Comparison of ENCODE assay signal across 8 mouse cellular contexts in genomic region chr1:66321631-66322142, GRCm38 (mm10).
A peak's percentile ranks its signal among the peaks of the same experiment; 100 is the strongest.
DNase-seq lines count a peak whose midpoint lies in the region; ATAC-seq and TF ChIP-seq lines count a peak whose summit lies in the region.

No protein-coding gene starts in this region.

- H3K27ac ChIP-seq in cortical plate, adult 2 months (ENCODE audit: insufficient read depth, low read length): peak overlapping the region; percentile 62
- peak overlapping the region; percentile 87 for H3K27ac ChIP-seq in hindbrain, embryonic 10.5 days
- no peak overlapping the region for H3K27ac ChIP-seq in lung, postnatal 0 days (ENCODE audit: low read length)

- no peak overlapping the region for H3K4me2 ChIP-seq in lung, postnatal 0 days (replicated peaks; ENCODE audit: low read depth, low read length)

- TF ChIP-seq EP300 in lung, postnatal 0 days (IDR thresholded peaks at IDR 0.05): no peak

- H3K9ac ChIP-seq in lung, postnatal 0 days (replicated peaks; ENCODE audit: low read depth): no peak overlapping the region

- peak; percentile 69 for DNase-seq in brain, embryonic 18.5 days (ENCODE audit: low read depth, low spot score)
- peak; percentile 44 for DNase-seq in hindbrain, embryonic 10.5 days (ENCODE audit: low spot score)
- DNase-seq in left cerebral cortex, postnatal 25 days (ENCODE audit: low spot score in 2 of 2): peak; percentile 80 to 92
- peak; percentile 79 for DNase-seq in retina, postnatal 1 day
- DNase-seq in lung, postnatal 0 days (ENCODE audit: low spot score): no peak
- no peak for DNase-seq in gastrocnemius, postnatal 25 days

- H3K27me3 ChIP-seq in hindbrain, embryonic 10.5 days (ENCODE audit: insufficient read depth, poor library complexity, severe bottlenecking): no peaks in the 10 kb centered on the region
- H3K27me3 ChIP-seq in lung, postnatal 0 days (replicated peaks; ENCODE audit: insufficient read depth, low read length): no peaks in the 10 kb centered on the region

- TF ChIP-seq CTCF in cortical plate, adult 2 months (IDR thresholded peaks at IDR 0.05; ENCODE audit: extremely low read depth, insufficient read depth, low read length): no peak
- no peak for TF ChIP-seq CTCF in lung, postnatal 0 days (IDR thresholded peaks at IDR 0.05)

- ATAC-seq in erythroid progenitor cell, adult 5-6 weeks (replicated peaks; ENCODE audit: low FRiP score, poor library complexity, severe bottlenecking): no peak
- no peak for ATAC-seq in lung, postnatal 0 days

- 45% methylated on average over 15 of the region's 15 CpGs for WGBS in hindbrain, embryonic 10.5 days
- WGBS in lung, postnatal 0 days: 64% methylated on average over 15 of the region's 15 CpGs

- H3K9me3 ChIP-seq in hindbrain, embryonic 10.5 days: no peaks in the 10 kb centered on the region
- H3K9me3 ChIP-seq in lung, postnatal 0 days (ENCODE audit: low read length): no peaks in the 10 kb centered on the region

- TF ChIP-seq POLR2A in cortical plate, adult 2 months (IDR thresholded peaks at IDR 0.05; ENCODE audit: extremely low read depth, insufficient read depth, low read length): peak; percentile 96

- intact Hi-C loops in left cerebral cortex, postnatal 25 days (cut with DNase I): loop anchor here (2.0 to 5.0 kb wide), 3 partner anchors 66 to 147 kb away; partner anchors contain the start of gene Unc80

- H3K4me1 ChIP-seq in cortical plate, adult 2 months (ENCODE audit: control insufficient read depth, insufficient read depth, low read length): peaks cover 9% of the 10 kb centered on the region
- H3K4me1 ChIP-seq in hindbrain, embryonic 10.5 days (replicated peaks): peaks cover 32% of the 10 kb centered on the region
- H3K4me1 ChIP-seq in lung, postnatal 0 days (ENCODE audit: insufficient read depth, low read depth, low read length): no peaks in the 10 kb centered on the region

- H3K4me3 ChIP-seq in cortical plate, adult 2 months (ENCODE audit: insufficient read depth, low read length): peak overlapping the region; percentile 50
- peak overlapping the region; percentile 43 for H3K4me3 ChIP-seq in hindbrain, embryonic 10.5 days
- no peak overlapping the region for H3K4me3 ChIP-seq in lung, postnatal 0 days (ENCODE audit: low read depth, low read length)

- no peaks in the 10 kb centered on the region for H3K36me3 ChIP-seq in hindbrain, embryonic 10.5 days
- H3K36me3 ChIP-seq in lung, postnatal 0 days (ENCODE audit: insufficient read depth, low read length): no peaks in the 10 kb centered on the region

Comparison
In these comparisons a context has a peak if more than half of its experiments do, and no peak if none do; other contexts are left out.
1. DNase-seq: peak in brain, embryonic 18.5 days (single experiment), hindbrain, embryonic 10.5 days (single experiment), left cerebral cortex, postnatal 25 days (2 of 2) and retina, postnatal 1 day (single experiment); none in lung, postnatal 0 days (single experiment) and gastrocnemius, postnatal 25 days (single experiment).